9 mouse cellular contexts compared by ENCODE assay signal in genomic region chr15:79692334-79692733, GRCm38 (mm10). TPM values are rescaled to one million over a fixed set of nuclear protein-coding genes. Genes with fewer than 3 reads are reported as not detected.
DNase-seq lines count a peak whose midpoint lies in the region; ATAC-seq and TF ChIP-seq lines count a peak whose summit lies in the region.
"Had no signal": no experiment of that assay in that cellular context is flagged by ENCODE, and none has a peak within 500 bp of the region (broad histone marks: within the 10 kb centered on the region; RNA-seq: fewer than 3 reads in every experiment).

No protein-coding gene starts in this region.

- no peak overlapping the region for H3K9ac ChIP-seq in intestine, postnatal 0 days (ENCODE audit: low read depth, low read length)
- peak overlapping the region; percentile 43; the same call in 1 of the 2 replicates for H3K9ac ChIP-seq in neural tube, embryonic 13.5 days

- no peaks in the 10 kb centered on the region for H3K9me3 ChIP-seq in megakaryocyte, embryonic 14.5 days
- no peaks in the 10 kb centered on the region for H3K9me3 ChIP-seq in intestine, postnatal 0 days (ENCODE audit: control insufficient read depth)
- H3K9me3 ChIP-seq in neural tube, embryonic 13.5 days = no peaks in the 10 kb centered on the region

- no peaks in the 10 kb centered on the region for H3K27me3 ChIP-seq in megakaryocyte, embryonic 14.5 days (replicated peaks)
- H3K27me3 ChIP-seq in intestine, postnatal 0 days (replicated peaks; ENCODE audit: control insufficient read depth, insufficient read depth, low read length) = no peaks in the 10 kb centered on the region
- H3K27me3 ChIP-seq in neural tube, embryonic 13.5 days = no peaks in the 10 kb centered on the region

- peaks cover 80% of the 10 kb centered on the region for H3K4me1 ChIP-seq in megakaryocyte, embryonic 14.5 days
- peaks cover 7% of the 10 kb centered on the region for H3K4me1 ChIP-seq in intestine, postnatal 0 days (replicated peaks; ENCODE audit: control insufficient read depth, insufficient read depth, low read length)
- H3K4me1 ChIP-seq in neural tube, embryonic 13.5 days (replicated peaks) = peaks cover 50% of the 10 kb centered on the region

- H3K4me3 ChIP-seq in megakaryocyte, embryonic 14.5 days (replicated peaks) = peak overlapping the region; percentile 93
- no peak overlapping the region for H3K4me3 ChIP-seq in intestine, postnatal 0 days (ENCODE audit: low read depth, low read length)
- peak overlapping the region; percentile 88; the same call in 1 of the 2 replicates for H3K4me3 ChIP-seq in neural tube, embryonic 13.5 days

- WGBS in intestine, postnatal 0 days = 36% methylated on average over 5 of the region's 5 CpGs
- 56% methylated on average over 5 of the region's 5 CpGs for WGBS in neural tube, embryonic 13.5 days

- DNase-seq in cerebellum, adult 11-12 months = peak; percentile 18
- DNase-seq in cerebellum, adult 18-20 months = no peak
- DNase-seq in spleen, postnatal 36 days (ENCODE audit: low spot score in 2 of 2) = no peak
- DNase-seq in left cerebral cortex, adult 9 months (ENCODE audit: low spot score in 2 of 2) = no peak
- DNase-seq: right cerebral cortex, postnatal 4 days had no signal

- 0 out of 2 replicates have a peak overlapping the region, but pooled peaks have one; percentile 96 for H3K4me2 ChIP-seq in intestine, postnatal 0 days (replicated peaks; ENCODE audit: low read depth)
- peak overlapping the region; percentile 98 for H3K4me2 ChIP-seq in neural tube, embryonic 13.5 days

- H3K27ac ChIP-seq in intestine, postnatal 0 days (ENCODE audit: low read depth, low read length) = no peak overlapping the region
- no peak overlapping the region for H3K27ac ChIP-seq in neural tube, embryonic 13.5 days (replicated peaks)

- H3K36me3 ChIP-seq in megakaryocyte, embryonic 14.5 days (replicated peaks; ENCODE audit: low read length) = peaks cover 26% of the 10 kb centered on the region
- peaks cover 4% of the 10 kb centered on the region; the same call in 1 of the 2 replicates for H3K36me3 ChIP-seq in intestine, postnatal 0 days (ENCODE audit: control insufficient read depth, insufficient read depth)
- H3K36me3 ChIP-seq in neural tube, embryonic 13.5 days = no peaks in the 10 kb centered on the region

- no peak for TF ChIP-seq CTCF in intestine, postnatal 0 days (IDR thresholded peaks at IDR 0.05; ENCODE audit: low read depth)

- no peak for ATAC-seq in megakaryocyte, adult 5-6 weeks (ENCODE audit: poor library complexity, severe bottlenecking)
- no peak for ATAC-seq in intestine, postnatal 0 days
- ATAC-seq in neural tube, embryonic 13.5 days (ENCODE audit: low read depth) = no peak

RNA-seq across cellular contexts. Expression of gene Gtpbp1, which starts 1.7 kb away (rescaled TPM):
- 42.4 and 70.4 TPM in 2 replicates for polyA plus RNA-seq in megakaryocyte, embryonic 14.5 days (2012; ENCODE audit: insufficient read depth, low replicate concordance)
- total RNA-seq in megakaryocyte, adult 5-6 weeks (2015) = 31.2 and 31.9 TPM in 2 replicates
- 36.8 and 56.8 TPM in 2 replicates for total RNA-seq in megakaryocyte, adult 5-6 weeks (2017)
- polyA plus RNA-seq in intestine, postnatal 0 days (2015; fragmentation: Nextera tagmentation; extraction: Ambion mirVana) = 15.0 and 15.3 TPM in 2 replicates
- polyA plus RNA-seq in neural tube, embryonic 13.5 days (2015; fragmentation: Nextera tagmentation; extraction: Ambion mirVana) = 38.1 and 40.9 TPM in 2 replicates

RNA-seq across cellular contexts. Expression of gene Josd1, which starts 4.6 kb away (rescaled TPM):
- polyA plus RNA-seq in megakaryocyte, embryonic 14.5 days (2012; ENCODE audit: insufficient read depth, low replicate concordance) = 5.4 and 16.7 TPM in 2 replicates
- 6.7 and 8.0 TPM in 2 replicates for total RNA-seq in megakaryocyte, adult 5-6 weeks (2015)
- total RNA-seq in megakaryocyte, adult 5-6 weeks (2017) = 10.7 and 13.0 TPM in 2 replicates
- polyA plus RNA-seq in intestine, postnatal 0 days (2015; fragmentation: Nextera tagmentation; extraction: Ambion mirVana) = 9.4 and 9.7 TPM in 2 replicates
- 20.9 and 21.3 TPM in 2 replicates for polyA plus RNA-seq in neural tube, embryonic 13.5 days (2015; fragmentation: Nextera tagmentation; extraction: Ambion mirVana)

RNA-seq across cellular contexts. Expression of gene Tomm22, which starts 21.7 kb away (rescaled TPM):
- polyA plus RNA-seq in megakaryocyte, embryonic 14.5 days (2012; ENCODE audit: insufficient read depth, low replicate concordance) = 60.9 and 120 TPM in 2 replicates
- 161 and 184 TPM in 2 replicates for total RNA-seq in megakaryocyte, adult 5-6 weeks (2015)
- total RNA-seq in megakaryocyte, adult 5-6 weeks (2017) = 81.2 and 82.1 TPM in 2 replicates
- 207 and 211 TPM in 2 replicates for polyA plus RNA-seq in intestine, postnatal 0 days (2015; fragmentation: Nextera tagmentation; extraction: Ambion mirVana)
- 263 and 294 TPM in 2 replicates for polyA plus RNA-seq in neural tube, embryonic 13.5 days (2015; fragmentation: Nextera tagmentation; extraction: Ambion mirVana)

RNA-seq across cellular contexts. Expression of gene Cby1, which starts 33.3 kb away (rescaled TPM):
- polyA plus RNA-seq in megakaryocyte, embryonic 14.5 days (2012; ENCODE audit: insufficient read depth, low replicate concordance) = 122 and 127 TPM in 2 replicates
- total RNA-seq in megakaryocyte, adult 5-6 weeks (2015) = 9.9 and 12.9 TPM in 2 replicates
- 45.0 and 52.0 TPM in 2 replicates for total RNA-seq in megakaryocyte, adult 5-6 weeks (2017)
- 22.3 and 23.1 TPM in 2 replicates for polyA plus RNA-seq in intestine, postnatal 0 days (2015; fragmentation: Nextera tagmentation; extraction: Ambion mirVana)
- 82.6 and 85.6 TPM in 2 replicates for polyA plus RNA-seq in neural tube, embryonic 13.5 days (2015; fragmentation: Nextera tagmentation; extraction: Ambion mirVana)

RNA-seq across cellular contexts. Expression of gene Fam227a, which starts 33.6 kb away (rescaled TPM):
- polyA plus RNA-seq in megakaryocyte, embryonic 14.5 days (2012; ENCODE audit: insufficient read depth, low replicate concordance) = 0.38 and 2.9 TPM in 2 replicates
- 0.20 and 0.87 TPM in 2 replicates for total RNA-seq in megakaryocyte, adult 5-6 weeks (2015)
- total RNA-seq in megakaryocyte, adult 5-6 weeks (2017) = 0.12 and 1.2 TPM in 2 replicates
- polyA plus RNA-seq in intestine, postnatal 0 days (2015; fragmentation: Nextera tagmentation; extraction: Ambion mirVana) = 0.13 and 0.27 TPM in 2 replicates
- polyA plus RNA-seq in neural tube, embryonic 13.5 days (2015; fragmentation: Nextera tagmentation; extraction: Ambion mirVana) = 5.3 and 6.2 TPM in 2 replicates
